Mouse (Mus musculus) c-Kit-negative CD71-positive TER-119-positive erythroid progenitor cells, embryonic 14.5 days (primary cell): ENCODE measurements at regions not wholly inside any gene's neighbourhood (a gene's known extent, or its start where the extent isn't known, plus 50 kb on each side); places are given as distances from the start of the nearest gene placed in this dataset.

ENCODE experiments used
- DNase-seq: peaks from one replicate; pipeline ENCODE4 v3.0.0-alpha.2; 2013; ENCODE audit warnings: low read depth, low spot score

DNA sequence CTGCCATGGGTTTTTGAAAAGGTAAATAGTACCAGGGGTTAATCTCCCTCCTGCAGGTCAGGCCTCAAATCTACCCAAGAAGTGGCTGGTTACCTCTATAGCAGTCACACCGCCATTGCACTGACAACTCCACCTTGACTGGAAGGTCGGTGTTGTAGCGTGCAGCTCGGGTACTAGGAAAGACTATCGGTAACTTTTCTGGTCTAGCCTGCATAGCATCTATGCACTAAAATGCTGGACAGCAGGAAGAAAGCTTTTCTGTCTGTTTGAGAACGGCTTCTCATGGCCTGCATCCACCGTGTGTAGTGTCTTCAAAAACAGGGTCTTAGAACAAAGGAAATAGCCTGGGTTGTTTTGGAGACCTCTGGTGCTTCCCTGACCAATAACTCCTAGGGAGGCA is 88.8 kb downstream of the Bms1 start:
- DNase-seq, result no peak

DNA sequence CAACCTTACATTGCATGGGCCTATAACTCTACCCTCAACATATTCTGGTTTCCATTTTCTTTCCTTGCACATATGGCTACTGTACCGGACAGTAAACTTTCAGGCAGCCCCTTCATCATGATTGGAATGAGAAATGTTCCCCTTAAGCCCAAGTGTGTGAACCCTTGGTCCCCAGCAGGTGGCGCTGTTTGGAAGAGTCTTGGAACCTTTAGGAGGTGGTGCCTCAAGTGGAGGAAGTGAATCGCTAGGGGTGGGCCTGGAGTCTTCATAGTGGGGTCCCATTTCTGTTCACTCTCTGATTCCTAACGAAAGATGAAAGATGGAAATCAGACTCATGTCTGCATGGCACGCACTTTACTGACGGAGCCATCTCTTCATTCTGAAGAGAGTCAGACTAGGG is 91.8 kb downstream of the Bms1 start:
- peak; percentile 21 for DNase-seq

DNA sequence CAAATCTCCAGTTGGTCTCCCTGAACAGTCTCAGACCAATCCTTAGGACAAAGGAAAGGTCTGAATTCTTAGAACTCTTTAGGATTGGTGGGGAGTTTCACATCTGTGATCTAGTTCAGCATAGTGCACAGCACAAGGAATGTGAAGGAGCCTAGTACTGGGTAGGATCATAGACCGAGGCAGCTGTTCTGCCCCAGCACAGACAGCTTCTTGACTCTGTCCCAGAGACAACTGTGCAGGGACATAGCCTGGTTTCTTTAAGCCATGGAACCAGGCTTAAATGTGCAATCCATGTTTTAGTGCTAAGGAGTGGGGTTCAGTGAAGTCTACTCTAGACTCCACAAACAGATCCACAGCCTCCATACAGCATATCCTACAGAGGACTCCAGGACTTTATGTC is 93.6 kb downstream of the Bms1 start:
- DNase-seq, result no peak

DNA sequence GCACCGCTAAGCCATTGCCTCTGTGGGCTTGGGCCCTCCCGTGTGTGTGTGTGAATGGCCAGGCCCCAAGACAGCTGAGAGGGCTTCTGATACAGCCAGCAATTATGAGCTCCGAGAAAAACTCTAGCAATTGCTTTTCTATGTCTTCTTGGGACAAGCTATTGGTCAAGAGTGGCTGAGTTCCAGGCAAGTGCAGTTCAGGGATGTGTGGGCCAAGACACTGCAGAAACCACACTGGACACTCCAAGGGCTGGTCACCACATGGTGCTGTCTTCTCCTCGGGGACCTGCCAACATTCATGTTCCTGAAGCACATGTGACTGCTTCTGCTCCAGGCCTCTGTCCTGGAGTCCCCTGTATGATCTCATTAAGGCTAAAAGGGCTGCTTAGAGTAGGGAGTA is 94.7 kb downstream of the Bms1 start:
- DNase-seq, result no peak

DNA sequence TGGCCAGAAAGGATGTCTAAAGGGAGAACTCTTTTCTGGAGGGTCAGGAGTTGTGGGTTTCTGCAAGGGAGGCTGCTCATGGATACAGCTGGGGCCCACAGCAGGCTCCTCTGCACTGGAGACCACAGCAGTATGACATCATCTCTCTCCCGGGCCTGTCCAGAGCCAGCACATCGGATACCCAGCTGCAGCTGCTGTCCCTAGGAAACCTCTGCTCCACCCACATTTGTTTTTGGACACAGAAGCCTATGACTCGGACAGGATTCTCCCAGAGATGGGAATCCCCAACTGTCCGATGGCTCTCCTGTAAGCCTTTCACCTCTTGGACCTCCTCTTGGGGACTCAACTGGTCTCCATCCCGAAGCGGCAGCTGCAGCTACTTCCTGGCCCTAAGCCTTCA is 96.2 kb downstream of the Bms1 start:
- no peak for DNase-seq

DNA sequence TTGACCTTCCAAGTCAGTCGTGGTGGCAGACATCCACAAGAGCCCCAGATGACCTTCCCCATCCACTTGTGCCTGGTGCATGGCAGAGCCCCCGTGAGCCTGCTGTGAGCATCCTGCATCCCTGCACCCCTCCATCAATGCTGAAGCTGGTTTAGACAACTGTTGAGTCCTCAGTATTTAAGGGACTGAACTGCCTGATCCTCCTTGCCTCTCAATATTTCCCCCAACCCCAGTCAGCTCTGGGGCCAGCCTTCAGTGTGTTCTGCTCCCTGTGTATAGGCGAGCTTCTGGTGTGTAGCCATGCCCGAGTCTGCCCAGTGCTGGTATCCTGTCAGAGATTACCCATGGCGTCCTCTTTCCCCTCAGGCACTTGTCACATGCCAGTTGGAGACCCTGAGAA is 96.6 kb downstream of the Bms1 start:
- no peak for DNase-seq

DNA sequence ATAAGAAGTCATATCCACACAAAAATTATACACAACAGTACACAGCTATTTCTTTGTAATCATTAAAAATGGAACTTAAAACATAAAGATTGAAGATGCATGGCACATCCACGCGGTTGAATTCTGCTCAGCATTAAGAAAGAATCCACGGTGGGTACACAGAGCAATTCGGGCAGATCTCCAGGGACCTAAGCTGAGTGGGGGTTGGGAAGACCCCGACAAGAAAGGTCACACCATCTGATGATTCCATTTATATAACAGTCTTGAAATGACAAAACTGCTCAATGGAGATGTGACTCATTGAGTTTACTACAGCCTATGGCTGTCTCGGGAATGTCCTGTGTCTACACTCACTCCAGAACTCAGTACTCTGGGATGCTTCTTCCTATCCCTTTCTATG is 97.2 kb downstream of the Bms1 start:
- no peak for DNase-seq

DNA sequence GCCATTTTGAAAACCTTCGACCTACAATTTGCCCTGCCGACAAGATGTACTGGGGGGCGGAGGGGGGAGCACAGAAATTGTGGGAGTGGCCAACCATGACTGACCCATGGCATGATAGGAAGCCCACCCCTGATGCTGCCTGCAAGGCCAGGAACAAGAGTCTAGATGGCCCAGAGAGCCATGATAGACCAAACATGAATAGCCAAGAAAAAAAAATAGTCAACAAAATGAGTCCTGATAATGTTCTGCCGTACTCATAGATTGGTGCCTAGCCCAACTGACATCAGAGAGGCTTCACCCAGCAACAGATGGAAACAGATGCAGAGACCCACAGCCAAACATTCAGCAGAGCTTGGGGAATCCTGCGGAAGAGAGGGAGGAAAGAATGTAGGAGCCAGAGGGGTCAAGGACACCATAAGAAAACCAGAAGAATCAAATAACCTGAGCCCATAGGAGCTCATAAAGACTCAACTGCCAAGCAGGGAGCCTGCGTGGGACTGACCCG is 99.2 kb downstream of the Bms1 start:
- DNase-seq, result no peak

DNA sequence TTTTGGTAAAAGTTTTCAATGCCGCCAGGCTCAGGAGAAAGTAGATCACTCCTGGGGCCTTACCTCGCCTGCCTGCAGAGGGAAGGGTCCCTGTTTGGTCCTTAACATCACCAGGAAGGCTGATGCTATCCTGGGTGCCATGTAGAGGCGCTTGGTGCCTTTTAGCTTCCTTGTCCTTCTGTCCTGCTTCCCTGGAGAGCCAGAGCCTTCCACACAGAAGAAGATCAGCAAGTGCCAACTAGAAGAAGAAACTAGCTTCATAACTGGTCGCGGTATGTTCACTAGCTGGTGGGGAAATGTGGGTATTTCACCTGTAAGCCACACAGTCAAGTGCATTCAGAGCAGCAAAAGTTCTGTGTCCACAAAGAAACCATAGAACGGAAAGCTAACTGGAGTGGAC is 103.4 kb downstream of the Bms1 start:
- no peak for DNase-seq

DNA sequence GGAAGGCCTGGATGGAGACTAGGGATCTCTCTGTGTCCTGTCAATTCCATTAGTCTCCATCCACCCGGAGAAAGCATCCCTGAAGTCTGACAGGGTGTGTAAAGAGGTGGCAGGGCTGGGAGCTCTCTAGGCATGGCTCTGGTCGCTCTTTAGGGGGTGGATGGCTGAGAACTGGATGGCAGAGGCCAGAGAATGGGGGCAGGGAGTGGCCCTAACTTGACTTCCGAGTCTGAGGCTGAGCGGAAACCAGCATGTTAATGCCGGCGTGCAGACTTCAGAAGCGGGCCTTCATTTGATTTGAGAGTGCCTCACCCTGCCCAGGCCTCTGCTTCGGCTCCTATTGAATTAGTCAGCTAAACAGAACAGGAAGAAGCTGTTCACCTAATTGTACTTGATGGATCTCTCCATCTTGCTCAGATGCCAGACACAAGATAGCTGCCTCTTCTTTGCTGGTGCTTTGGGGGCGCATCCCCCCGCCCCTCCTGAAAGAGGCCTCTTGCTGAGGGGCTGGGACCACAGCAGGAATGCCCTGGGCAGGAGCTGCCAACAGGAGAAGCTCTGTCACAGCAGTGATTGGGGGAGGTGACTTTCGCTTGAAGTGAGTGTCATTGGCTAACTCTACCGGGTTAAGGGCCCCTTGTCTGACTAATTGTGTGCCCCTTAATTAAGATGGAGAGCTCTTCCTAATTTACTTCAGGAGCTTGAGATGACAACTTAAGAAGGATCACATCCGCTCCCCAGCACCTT is 104.2 kb downstream of the Bms1 start:
- no peak for DNase-seq

DNA sequence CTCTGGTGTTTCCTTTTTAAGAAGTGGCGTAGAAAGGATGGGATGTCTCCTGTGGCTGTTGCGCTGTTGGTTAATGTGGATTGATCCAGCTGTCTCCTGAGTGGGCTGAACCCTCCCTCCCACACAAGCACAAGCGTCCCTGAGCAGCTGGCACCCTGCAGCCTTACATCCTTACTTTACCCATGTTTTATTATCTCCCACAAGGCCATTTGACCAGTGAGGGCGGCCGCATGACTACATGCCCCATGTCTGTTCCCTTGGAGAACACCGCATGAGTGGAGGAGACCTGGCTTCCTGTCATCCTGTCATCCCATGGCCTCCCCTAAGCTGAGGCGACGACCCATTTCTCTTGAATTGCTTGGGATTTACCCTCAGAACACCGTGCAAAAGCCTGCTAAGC is 108.2 kb downstream of the Bms1 start:
- no peak for DNase-seq

DNA sequence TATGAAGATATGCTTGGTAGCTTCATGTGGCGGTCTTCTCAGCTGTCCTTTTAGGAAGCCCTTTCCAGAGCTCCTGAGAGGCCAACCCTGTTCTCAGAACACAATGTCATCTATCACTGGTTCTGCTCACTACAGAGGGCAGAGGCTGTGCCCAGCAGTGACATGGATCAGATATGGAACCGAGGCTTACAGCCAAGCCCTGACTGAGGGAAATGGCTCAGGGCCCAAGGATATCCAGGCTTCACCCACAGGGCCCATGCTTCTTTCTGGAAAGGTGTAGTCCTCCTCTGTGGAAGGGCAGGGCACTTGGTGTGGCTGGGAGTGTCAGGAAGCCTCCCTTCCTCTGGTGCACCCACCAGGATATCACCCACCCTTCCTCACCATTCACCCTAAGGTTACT is 109.4 kb downstream of the Bms1 start:
- no peak for DNase-seq

DNA sequence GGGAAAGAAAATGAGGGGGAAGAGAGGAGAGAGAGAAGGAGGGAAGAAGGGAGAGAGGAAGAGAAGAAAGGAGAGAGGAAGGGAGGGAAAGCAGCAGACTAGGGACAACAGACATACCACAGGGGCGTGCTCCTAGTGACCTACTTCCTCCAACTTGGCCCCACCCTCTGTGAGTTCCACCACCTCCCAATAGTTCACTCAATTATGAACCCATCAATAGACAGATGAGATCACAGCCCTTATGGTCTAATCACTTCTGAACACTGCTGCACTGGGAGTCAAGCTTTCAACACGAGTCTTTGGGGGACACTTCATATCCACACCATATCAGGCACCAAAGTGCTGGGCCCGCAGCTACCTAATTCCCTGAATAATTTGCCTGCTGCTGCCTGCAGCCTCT is 110.7 kb downstream of the Bms1 start:
- DNase-seq, result no peak

DNA sequence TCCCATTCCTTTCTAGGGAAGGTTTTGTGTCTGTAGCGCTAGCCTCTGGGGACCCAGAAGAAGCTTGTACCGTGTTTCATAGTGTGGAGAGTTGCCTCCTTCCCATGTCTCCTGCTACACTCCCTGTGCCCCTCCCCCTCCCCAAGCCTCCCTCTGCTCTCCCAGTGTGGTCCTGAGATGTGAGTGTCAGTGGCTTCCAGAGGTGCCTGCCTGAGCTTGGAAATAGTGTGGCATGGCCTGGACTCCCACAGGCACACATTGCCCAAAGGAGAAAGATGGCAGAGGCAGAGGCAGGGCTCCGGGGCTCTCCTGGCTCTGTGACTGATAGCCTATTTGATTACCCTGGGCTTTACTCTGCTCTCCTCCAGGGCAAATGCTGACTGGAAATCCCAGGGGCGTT is 110.0 kb upstream of the Ret start:
- DNase-seq, result no peak

DNA sequence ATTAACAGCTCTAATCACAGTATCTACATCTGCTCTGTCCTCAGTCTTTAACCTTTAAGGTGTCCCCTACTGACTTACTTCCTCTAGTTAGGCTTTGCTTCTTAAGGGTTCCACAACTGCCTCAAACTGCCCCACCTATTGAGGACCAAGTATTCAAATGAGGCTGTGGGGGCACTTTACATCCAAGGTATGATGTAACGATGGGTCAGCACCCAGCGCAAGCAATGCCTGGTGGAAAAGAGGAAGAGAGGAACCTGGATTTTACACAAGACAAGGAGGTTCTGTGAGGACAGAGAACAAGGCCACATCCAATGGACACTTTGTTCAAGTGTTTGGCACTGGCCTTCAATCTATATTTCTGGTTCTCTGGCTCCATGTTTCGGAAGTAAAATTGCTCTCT is 107.7 kb upstream of the Ret start:
- no peak for DNase-seq

DNA sequence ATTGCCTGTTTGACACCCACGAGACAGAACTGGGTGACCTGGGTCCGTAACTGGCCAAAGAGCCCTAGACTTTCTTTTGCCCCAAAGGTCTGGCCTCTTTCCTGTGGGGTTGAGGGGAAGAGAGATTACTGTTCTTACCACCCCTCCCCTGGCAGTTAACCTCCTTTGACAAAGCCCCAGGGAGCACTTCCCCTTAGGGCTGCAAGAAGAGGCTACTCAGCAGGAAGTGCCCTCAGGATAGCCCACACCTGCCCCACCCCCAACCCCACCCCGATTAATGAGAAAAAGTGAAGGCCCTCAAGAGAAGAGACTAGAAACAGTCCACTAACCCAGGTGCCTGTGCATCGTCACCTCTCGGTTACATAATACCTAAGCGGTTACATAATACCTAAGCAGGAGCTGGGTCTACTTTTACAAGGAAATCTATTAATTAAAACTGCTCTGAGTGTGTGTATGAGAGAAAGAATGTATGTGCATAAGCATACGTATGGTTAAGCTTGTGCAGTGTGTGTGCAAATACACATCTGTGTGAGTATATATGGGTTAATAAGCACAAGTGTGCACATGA is 105.3 kb upstream of the Ret start:
- DNase-seq, result no peak

DNA sequence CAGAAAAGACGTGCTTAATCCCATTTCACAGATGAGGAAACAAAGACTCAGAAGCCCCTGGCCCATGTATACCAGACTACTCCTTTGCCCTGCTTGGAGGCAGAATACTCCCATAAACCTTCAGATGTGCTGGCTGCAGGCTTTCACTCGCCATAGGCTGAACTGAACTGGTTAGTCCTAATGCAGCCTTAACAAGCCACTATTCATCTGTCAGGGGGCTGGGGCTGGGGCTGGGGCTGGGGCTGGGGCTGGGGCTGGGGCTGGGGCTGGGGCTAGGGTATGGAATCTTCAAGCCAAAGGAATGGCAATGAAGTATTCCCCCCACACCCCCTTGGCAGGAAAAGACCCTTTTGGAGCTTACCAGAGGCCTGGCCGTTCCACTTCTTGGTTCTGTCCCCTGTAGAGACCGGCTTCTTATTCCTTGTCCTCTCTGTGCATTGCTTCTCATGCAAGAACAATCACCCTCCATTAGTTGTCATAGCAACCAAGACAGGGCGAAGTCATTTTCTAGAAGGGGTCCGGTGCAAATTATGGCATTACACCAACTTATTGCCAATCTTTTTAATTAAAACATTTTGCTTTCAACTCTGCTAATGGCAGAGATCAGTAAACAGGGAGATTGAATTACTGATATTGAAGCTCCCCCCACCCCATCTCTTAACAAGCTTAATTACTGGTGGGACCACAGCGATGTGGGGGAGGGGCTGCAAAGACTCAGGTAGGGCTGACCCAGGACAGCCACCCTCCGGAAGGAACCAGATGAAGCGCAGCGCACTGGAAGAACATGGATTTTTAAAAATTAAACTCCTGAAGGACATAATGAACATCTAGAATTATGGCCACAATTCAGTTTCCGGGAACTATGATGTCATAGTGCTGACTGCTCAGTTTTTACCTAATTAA is 104.6 kb upstream of the Ret start:
- no peak for DNase-seq

DNA sequence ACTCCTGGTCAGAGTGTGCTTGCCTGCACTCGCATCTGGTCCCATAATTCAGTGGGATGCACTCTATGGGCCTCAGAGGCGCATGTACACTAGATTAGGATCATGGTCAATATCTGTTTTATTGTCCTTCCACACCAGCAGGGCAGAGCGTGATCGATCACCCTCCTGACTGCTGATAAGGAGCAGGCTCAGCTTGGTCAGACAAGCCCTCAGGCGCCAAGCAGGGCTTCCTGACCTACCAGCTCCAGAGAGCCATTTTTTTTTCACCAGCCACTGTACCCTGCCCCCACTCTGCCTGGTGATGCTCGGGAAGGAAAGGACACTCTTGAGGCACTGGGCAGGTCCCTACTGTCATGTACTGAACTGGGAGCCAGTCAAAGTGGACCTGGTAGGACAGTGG is 103.3 kb upstream of the Ret start:
- no peak for DNase-seq

DNA sequence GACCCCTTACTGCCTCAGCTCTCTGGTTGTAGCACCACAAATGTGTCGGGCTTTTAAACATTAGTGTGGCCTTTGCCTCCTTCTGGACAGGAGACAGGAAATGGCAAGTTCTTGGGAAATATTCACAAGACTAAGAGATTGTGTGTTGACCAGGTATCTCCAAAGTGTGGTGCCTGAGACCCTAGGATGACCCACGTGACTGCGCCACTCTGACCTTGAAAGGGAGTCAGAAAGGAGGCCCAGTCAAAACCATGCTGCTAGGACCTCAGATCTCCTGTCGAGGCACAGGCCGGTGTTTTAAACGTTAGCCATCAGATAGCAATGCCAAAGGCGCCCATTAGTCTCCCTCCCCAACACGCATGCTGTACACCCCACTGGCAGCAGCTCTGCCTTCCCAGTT is 100.1 kb upstream of the Ret start:
- DNase-seq, result no peak

DNA sequence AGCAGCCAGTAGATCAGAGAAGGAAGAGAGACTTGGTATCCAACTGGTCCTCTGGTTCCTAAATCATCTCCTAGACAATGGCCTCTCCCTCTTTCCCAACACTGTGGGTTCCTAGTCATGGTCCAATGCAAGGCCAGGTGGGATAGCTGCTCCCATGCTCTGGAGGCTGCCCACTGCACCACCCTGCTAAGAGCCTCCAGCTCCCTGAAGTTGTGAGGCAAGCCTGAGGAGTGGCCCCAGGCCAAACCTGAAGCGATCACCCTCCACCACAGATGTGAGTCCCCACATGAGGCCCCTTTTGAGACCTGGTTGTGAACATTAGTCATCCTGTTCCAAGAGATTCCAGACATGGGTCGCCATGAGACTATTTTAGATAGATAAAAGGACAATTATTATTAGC is 96.5 kb upstream of the Ret start:
- DNase-seq, result no peak

DNA sequence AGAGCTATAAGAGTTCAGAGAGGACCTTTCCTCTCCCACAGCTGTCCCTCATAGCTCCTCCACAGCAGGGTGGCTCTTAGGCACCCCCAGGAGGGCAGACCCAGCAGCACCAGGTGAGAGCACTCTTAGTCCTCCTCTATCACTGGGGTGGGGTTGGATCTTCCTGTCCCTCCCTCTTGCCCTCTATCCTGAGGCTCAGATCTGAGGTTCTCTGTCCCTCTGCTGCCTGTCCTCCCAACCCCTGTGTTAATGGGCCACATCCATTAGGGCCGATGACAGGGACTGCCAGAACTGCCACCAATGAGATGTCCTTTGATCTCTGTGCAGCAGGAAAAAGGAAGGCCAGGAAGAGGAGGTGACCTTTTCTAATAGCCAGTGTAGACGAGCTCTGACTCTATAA is 95.4 kb upstream of the Ret start:
- no peak for DNase-seq

DNA sequence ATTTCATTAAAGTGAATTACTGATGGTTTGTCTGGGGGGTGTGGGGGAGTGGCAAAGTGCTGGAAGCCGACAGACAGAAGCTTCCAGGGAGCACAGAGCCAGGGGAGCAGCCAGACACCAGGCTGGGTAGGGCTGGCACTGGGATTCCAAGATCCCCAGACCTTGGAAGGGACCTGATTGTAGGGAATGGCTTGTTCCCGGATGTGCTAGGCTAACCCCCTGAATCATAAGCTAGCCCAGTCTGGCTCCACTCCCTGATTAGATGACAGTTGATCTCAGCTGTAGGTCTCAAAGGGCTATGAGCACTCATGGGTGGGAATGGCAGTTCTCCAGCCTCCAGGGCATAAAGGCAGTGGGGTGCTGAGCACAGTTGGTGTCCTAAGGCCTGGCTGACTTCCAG is 94.8 kb upstream of the Ret start:
- DNase-seq, result no peak

DNA sequence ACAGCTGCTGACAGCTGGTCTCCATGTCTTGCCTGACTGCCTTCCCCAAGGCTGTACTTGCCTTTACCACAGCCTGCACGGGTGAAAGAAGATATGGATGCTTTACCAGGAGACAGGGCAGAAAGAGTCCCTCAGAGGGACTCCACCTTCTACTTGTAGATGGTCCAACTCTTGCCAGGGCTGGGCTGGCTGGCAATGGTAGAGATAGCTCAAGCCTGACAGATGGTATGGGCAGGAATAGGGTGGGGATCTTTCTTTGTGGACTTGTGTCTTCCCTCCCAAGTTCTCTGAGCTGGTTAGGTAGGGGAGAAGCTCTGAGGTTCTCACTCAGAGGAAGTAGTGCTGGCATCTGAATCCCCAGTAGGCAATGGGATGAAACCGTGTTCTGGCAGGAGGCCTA is 93.9 kb upstream of the Ret start:
- DNase-seq, result no peak
